Mouse (Mus musculus) common myeloid progenitor, adult 5-6 weeks (primary cell): ENCODE measurements around the gene Erc2. TPM values are rescaled to one million over a fixed set of nuclear protein-coding genes. Genes with fewer than 3 reads are reported as not detected.

Experiments
- ATAC-seq: replicated peaks from 2 replicates; pipeline ENCODE4 v1.8.0; 2016; ENCODE audit warnings: low read depth, mild to moderate bottlenecking, moderate TSS enrichment, inconsistent platforms; ENCODE audit not compliant: poor library complexity, severe bottlenecking
- total RNA-seq: library from RNA; stranded (forward); fragments of 200-1000, 187-1606 nt; gene quantifications from 2 replicates; pipeline ENCODE4 v1.2.3, GENCODE M21; 2017

The Erc2 gene
- total RNA-seq, 1 experiment from 2014 or later = not detected

DNA sequence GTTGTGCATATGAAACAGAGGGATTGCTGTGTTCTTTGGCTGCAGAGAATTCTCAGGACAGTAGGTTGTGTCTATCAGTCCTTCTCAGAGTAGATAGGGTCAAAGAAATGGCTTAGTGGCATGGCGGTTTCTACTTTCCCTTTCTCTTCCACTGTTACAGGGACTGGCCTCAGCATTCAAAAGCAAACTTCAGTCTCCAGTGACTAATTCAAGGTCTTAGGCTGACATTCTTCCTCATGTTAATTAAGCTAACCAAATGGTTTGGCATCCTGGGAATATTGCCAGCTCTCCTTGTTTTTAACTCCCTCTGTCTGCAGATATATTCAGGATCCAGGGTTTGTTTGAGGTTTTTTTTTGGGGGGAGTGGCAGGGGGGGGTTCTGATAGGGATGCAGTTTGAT lies 408.6 kb downstream of the Erc2 start:
- ATAC-seq = no peak

DNA sequence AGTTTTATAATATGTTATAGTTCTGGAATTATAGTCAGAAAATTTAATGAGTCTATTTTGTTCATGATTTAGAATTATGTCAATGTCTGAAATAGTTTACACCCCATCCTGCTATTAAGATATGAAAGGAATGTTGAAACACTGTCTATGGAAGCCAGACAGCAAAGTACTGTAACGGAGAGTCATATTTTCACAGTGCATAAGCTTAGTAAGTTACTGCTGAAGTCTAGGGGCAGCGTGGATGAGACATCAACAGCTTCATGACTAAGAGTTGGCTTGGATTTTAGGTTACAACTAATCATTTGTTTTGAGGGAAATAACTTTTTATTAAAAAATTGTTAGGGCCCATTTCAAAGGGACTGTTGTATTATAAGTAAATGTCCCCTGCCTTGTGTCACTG lies 412.8 kb downstream of the Erc2 start:
- ATAC-seq = no peak

GRCm38 (mm10) chr14:28043095-28043494 lies 420.9 kb downstream of the Erc2 start:
- ATAC-seq = no peak

- ATAC-seq = no peak
Observed at GRCm38 (mm10) chr14:28051646-28052045, 429.4 kb downstream of the Erc2 start.

DNA sequence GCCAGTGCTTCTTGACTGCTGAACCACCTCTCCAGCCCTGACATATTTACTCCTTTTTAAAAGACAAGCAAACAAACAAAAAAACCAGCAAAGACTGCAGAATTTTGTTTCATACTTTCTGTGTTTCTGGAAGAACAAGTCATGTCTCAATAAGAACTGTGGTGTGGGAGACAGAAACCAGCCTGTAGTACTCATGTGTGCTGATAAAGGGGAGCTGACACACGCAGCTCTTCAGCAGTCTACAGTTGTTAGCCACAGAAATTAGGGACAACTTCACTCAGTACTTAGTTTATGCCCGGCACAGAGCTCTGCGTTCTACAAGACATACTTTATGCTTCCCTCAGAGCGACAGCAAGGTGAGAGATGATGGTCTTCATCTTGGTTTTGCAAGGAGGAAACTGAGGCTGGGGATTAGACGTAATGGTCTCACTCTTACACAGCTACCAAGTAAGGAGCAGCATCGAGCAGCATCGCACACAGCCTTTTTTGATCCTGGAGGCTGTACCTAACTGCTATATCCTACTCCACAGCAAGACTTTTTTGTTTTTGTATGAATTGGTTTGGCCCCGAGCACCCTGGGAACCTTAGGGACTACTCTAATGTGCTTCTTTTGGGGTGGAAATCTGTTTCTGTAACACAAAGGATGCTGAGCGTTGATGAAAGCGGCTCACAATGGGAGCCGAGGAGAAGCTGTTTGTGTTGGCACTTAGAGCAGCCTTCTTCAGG lies 435.1 kb downstream of the Erc2 start:
- no peak for ATAC-seq

GRCm38 (mm10) chr14:28057885-28058860 lies 435.9 kb downstream of the Erc2 start:
- no peak for ATAC-seq

GRCm38 (mm10) chr14:28060891-28061290 lies 438.7 kb downstream of the Erc2 start:
- no peak for ATAC-seq

- no peak for ATAC-seq
Observed at GRCm38 (mm10) chr14:28061649-28062375, 439.6 kb downstream of the Erc2 start.

- ATAC-seq = no peak
Observed at GRCm38 (mm10) chr14:28068021-28068420, 445.8 kb downstream of the Erc2 start.

DNA sequence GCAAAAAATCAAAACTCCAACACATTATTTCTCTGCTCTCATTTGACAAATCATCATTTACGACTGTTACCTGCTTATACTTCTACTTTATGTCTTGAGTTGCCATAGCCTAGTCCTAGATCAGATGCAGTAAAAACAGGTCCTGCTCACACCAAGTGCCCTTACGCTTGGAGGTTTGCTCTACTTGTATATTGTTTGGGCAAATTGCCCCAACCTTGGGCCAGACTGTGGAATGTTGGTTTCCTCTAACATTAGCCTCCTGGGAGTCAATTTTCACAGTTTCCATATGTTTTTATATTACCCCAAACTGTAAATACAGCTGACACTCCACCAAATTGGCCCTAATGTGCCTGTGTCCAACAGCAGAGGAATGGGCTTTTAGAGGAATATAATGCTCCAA lies 447.6 kb downstream of the Erc2 start:
- ATAC-seq = no peak

DNA sequence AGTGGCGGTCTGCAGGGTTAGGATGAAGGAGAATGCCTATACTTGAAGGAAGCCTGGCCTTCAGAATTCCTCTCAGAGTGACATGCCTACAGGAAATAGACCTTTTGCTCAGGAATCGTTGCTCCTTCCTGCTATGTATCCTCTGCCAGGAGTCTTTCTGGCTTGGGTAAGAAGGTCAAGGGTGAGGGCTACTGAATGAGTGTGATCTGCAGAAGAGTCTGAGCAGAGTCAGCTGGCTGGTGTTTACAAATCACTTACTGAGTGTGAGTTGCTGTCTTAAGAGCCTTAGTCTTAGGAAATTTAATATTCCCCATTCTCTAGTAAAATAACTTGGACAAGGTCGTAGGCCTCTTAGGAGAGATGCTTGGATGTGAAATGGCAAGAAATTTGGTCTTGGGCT lies 450.3 kb downstream of the Erc2 start:
- ATAC-seq = no peak

DNA sequence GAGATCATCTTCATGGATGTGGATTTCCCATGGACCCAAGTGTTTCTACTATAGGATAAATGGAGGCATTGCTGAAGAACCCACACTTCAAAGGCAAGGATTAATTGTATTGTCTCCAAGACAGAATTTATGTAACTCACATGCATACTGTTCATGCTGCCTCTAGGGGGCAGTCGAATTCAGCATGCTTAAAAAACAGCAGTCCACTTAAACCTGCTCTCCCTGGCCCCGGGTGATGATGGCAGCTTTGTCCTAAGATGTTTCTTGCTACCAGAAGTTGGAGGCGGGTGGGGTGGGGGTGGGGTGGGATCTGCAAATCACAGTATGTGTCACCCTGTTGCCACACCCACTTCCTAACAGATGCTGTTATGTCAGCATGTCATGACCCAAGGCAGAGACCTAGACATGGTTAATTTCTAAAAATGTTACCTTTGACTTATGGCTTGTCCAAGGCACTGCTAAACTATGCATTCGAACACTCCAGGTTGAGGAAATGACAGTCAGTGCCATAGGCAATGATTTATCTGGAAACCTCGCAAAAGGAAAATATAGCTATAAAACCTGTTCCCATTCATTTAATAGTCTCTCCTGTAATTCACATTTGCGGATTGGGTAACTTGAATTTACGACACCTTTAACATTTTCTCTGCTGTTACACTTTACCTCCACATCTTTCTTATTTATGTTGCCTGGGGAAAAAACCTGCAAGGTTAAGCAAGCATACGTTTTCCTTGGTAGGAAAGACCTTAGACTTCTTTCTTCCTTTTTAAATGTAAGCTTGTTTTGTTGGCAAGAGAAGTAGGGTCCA lies 467.6 kb downstream of the Erc2 start:
- ATAC-seq = no peak

DNA sequence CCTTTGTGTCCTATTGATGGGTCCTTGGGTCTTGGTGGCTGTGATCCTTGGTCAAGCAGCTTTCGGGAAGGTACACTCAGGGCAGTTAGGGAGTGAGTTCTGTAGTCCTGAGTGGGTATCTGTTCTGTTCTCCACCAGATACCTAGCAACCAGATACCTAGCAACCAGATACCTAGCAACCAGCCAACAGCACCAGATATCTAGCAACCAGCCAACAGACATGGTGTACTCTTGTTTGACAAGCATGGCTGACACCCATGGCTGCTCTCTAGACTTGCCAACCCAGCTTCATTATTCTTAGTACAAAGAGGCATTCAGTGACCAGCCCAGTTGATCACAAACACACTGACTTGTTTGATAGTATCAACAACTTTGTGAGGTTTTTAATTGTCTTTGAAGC lies 469.1 kb downstream of the Erc2 start:
- no peak for ATAC-seq

GRCm38 (mm10) chr14:28093214-28093613 lies 471.0 kb downstream of the Erc2 start:
- ATAC-seq = no peak

DNA sequence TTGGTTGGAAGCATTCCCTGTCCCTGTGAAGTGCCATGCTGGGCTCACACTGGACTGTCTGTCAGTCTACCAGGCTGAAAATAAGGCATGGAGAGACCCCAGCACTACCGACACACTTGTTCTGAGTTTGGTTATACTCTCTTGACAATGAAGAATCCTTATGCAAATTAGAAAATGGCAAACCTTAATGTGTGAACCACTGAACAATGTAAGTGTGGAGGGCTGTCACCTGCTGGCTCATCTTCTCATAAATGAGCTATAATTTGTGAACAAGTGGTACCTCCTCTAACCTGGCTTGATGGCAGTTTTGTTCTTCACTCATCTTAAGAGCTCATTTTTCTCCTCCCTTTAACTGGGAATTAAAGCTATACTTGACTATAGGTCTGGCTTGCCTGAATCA lies 471.7 kb downstream of the Erc2 start:
- ATAC-seq = no peak

GRCm38 (mm10) chr14:28099084-28099483 lies 476.9 kb downstream of the Erc2 start:
- ATAC-seq = no peak

- ATAC-seq = no peak
Observed at GRCm38 (mm10) chr14:28113121-28113520, 490.9 kb downstream of the Erc2 start.

DNA sequence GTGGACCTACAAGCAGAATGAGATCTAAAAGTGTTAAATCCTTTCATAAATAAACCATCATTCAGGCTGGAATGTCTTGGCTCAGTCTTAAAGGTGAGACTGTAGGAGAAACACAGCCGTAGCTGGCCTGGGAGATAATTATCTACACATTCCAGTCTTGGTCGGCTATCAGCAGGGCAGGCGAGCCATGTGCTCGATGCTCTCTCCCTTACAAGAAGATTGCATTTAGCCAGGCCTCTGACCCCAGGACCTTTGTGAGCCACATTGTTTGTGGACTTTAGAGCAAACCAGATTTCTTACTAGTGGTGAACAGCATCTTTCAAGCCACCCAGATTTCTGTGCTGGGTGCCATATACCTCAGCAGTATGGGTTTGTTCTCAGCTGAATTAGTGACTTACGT lies 498.6 kb downstream of the Erc2 start:
- ATAC-seq = no peak

DNA sequence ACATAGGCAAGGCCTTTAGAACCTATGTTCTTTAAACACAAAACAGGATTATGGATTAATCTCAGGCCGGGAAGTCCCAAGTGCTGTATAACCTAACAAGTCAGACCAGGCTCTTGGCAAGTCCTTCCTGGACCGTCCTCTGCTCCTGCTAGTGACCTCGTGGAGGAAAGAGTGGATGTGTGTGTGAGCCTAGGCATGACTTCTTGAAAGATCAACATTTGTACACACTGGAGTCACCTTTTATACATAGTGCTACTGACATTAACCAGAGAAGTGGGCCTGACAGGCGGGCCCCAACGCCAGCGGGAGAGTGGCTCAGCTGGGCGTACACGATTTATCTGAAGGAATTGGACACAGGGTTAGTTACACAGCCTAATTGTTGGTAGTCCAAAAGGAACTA lies 504.6 kb downstream of the Erc2 start:
- no peak for ATAC-seq

- ATAC-seq = no peak
Observed at GRCm38 (mm10) chr14:28128999-28129398, 506.8 kb downstream of the Erc2 start.
